ENCODE assay signal across 21 mouse cellular contexts in genomic region chr3:102738926-102739325, GRCm38 (mm10). TPM values are rescaled to one million over a fixed set of nuclear protein-coding genes. Genes with fewer than 3 reads are reported as not detected.
DNase-seq lines count a peak whose midpoint lies in the region; ATAC-seq and TF ChIP-seq lines count a peak whose summit lies in the region.
"Had no signal": no experiment of that assay in that cellular context is flagged by ENCODE, and none has a peak within 500 bp of the region (broad histone marks: within the 10 kb centered on the region; RNA-seq: fewer than 3 reads in every experiment).

No protein-coding gene starts in this region.

- H3K27me3 ChIP-seq in heart, embryonic 12.5 days (replicated peaks), result no peaks in the 10 kb centered on the region
- no peaks in the 10 kb centered on the region for H3K27me3 ChIP-seq in heart, embryonic 11.5 days (ENCODE audit: control insufficient read depth, insufficient read depth, low read length)
- no peaks in the 10 kb centered on the region for H3K27me3 ChIP-seq in thymus, adult 2 months (ENCODE audit: control insufficient read depth, insufficient read depth, low read length)
- peaks cover 19% of the 10 kb centered on the region for H3K27me3 ChIP-seq in kidney, embryonic 15.5 days
- H3K27me3 ChIP-seq: embryonic facial prominence, embryonic 13.5 days had no signal

- H3K36me3 ChIP-seq in heart, embryonic 12.5 days, result peaks cover 4% of the 10 kb centered on the region; the same call in 1 of the 2 replicates
- H3K36me3 ChIP-seq in heart, embryonic 11.5 days (ENCODE audit: control insufficient read depth, insufficient read depth, low read length), result no peaks in the 10 kb centered on the region
- no peaks in the 10 kb centered on the region for H3K36me3 ChIP-seq in thymus, adult 2 months (ENCODE audit: control insufficient read depth, insufficient read depth, low read length)
- H3K36me3 ChIP-seq in kidney, embryonic 15.5 days, result no peaks in the 10 kb centered on the region
- H3K36me3 ChIP-seq: embryonic facial prominence, embryonic 13.5 days had no signal

- intact Hi-C loops in left cerebral cortex, adult 2 months (cut with DNase I), result no loop called here

- TF ChIP-seq POLR2A in thymus, adult 2 months (IDR thresholded peaks at IDR 0.05; ENCODE audit: control insufficient read depth, extremely low read depth, insufficient read depth, low read length, poor library complexity), result no peak

- 76% methylated on average over 6 of the region's 6 CpGs for WGBS in heart, embryonic 12.5 days
- WGBS in heart, embryonic 11.5 days (ENCODE audit: insufficient replicate concordance), result 72% methylated on average over 6 of the region's 6 CpGs
- WGBS in thymus, adult 2 months, result 63% methylated on average over 6 of the region's 6 CpGs
- 79% methylated on average over 6 of the region's 6 CpGs for WGBS in kidney, embryonic 15.5 days

- TF ChIP-seq CTCF in left cerebral cortex, adult 2 months (IDR thresholded peaks at IDR 0.05), result no peak
- TF ChIP-seq CTCF in thymus, adult 2 months (IDR thresholded peaks at IDR 0.05; ENCODE audit: borderline replicate concordance, control insufficient read depth, extremely low read depth, insufficient read depth, low read length, poor library complexity), result no peak

- no peak for DNase-seq in left cerebral cortex, adult 2 months (ENCODE audit: extremely low spot score in 1 of 2, low spot score in 2 of 2)
- no peak for DNase-seq in left cerebral cortex, adult 11 months (ENCODE audit: low spot score)
- DNase-seq in thymus, adult 2 months, result no peak
- no peak for DNase-seq in thymus, postnatal 36 days
- DNase-seq: adrenal gland, postnatal 25 days; cerebellum, adult 2 months; gastrocnemius, postnatal 10 days; retina, postnatal 1 day; right cerebral cortex, postnatal 4 days had no signal

- no peak for ATAC-seq in heart, embryonic 12.5 days (ENCODE audit: insufficient number of reproducible peaks, low FRiP score)
- no peak for ATAC-seq in heart, embryonic 11.5 days (replicated peaks; ENCODE audit: insufficient number of reproducible peaks, low FRiP score, low TSS enrichment)
- no peak for ATAC-seq in kidney, embryonic 15.5 days (replicated peaks; ENCODE audit: low FRiP score)
- ATAC-seq: midbrain, embryonic 16.5 days had no signal

- no peak overlapping the region for H3K4me3 ChIP-seq in heart, embryonic 12.5 days
- no peak overlapping the region for H3K4me3 ChIP-seq in heart, embryonic 11.5 days (ENCODE audit: low read depth, low read length)
- H3K4me3 ChIP-seq in left cerebral cortex, adult 2 months, result no peak overlapping the region
- no peak overlapping the region for H3K4me3 ChIP-seq in thymus, adult 2 months (ENCODE audit: control insufficient read depth, insufficient read depth, low read length)
- no peak overlapping the region for H3K4me3 ChIP-seq in kidney, embryonic 15.5 days (replicated peaks)
- H3K4me3 ChIP-seq: embryonic facial prominence, embryonic 13.5 days had no signal

- peak overlapping the region; percentile 41; the same call in 1 of the 2 replicates for H3K27ac ChIP-seq in heart, embryonic 12.5 days (ENCODE audit: poor library complexity, severe bottlenecking)
- H3K27ac ChIP-seq in heart, embryonic 11.5 days (ENCODE audit: low read depth, low read length), result no peak overlapping the region
- H3K27ac ChIP-seq in left cerebral cortex, adult 2 months, result peak overlapping the region; percentile 15; the same call in 1 of the 2 replicates
- peak overlapping the region; percentile 21; the same call in 1 of the 2 replicates for H3K27ac ChIP-seq in thymus, adult 2 months (ENCODE audit: control insufficient read depth, insufficient read depth, low read length)
- no peak overlapping the region for H3K27ac ChIP-seq in kidney, embryonic 15.5 days
- H3K27ac ChIP-seq: embryonic facial prominence, embryonic 13.5 days had no signal

- no peaks in the 10 kb centered on the region for H3K9me3 ChIP-seq in heart, embryonic 12.5 days (replicated peaks)
- H3K9me3 ChIP-seq in heart, embryonic 11.5 days (replicated peaks; ENCODE audit: control insufficient read depth, low read length), result no peaks in the 10 kb centered on the region
- no peaks in the 10 kb centered on the region for H3K9me3 ChIP-seq in kidney, embryonic 15.5 days (replicated peaks)
- H3K9me3 ChIP-seq: embryonic facial prominence, embryonic 13.5 days had no signal

- peaks cover 73% of the 10 kb centered on the region for H3K4me1 ChIP-seq in heart, embryonic 12.5 days (replicated peaks)
- H3K4me1 ChIP-seq in heart, embryonic 11.5 days (ENCODE audit: control insufficient read depth, insufficient read depth, low read length), result peaks cover 54% of the 10 kb centered on the region
- H3K4me1 ChIP-seq in thymus, adult 2 months (replicated peaks; ENCODE audit: control insufficient read depth, insufficient read depth, low read length), result peaks cover 49% of the 10 kb centered on the region
- H3K4me1 ChIP-seq in kidney, embryonic 15.5 days, result peaks cover 43% of the 10 kb centered on the region

- no peak overlapping the region for H3K9ac ChIP-seq in heart, embryonic 12.5 days
- H3K9ac ChIP-seq in heart, embryonic 11.5 days (ENCODE audit: low read depth, low read length), result no peak overlapping the region
- no peak overlapping the region for H3K9ac ChIP-seq in kidney, embryonic 15.5 days
- H3K9ac ChIP-seq: embryonic facial prominence, embryonic 13.5 days; lung, embryonic 14.5 days had no signal

- no peak overlapping the region for H3K4me2 ChIP-seq in heart, embryonic 12.5 days
- H3K4me2 ChIP-seq in heart, embryonic 11.5 days, result no peak overlapping the region
- H3K4me2 ChIP-seq in kidney, embryonic 15.5 days, result no peak overlapping the region
- H3K4me2 ChIP-seq: embryonic facial prominence, embryonic 13.5 days had no signal

RNA-seq across cellular contexts. Expression of gene Tspan2, which starts 4.6 kb away (rescaled TPM):
- 36.0 and 37.0 TPM in 2 replicates for polyA plus RNA-seq in heart, embryonic 12.5 days (2016; fragmentation: Nextera tagmentation; extraction: Ambion mirVana)
- polyA plus RNA-seq in heart, embryonic 11.5 days (2014; fragmentation: Nextera tagmentation; extraction: Ambion mirVana), result 34.3 and 40.9 TPM in 2 replicates
- 10 to 100 TPM; 50.5 to 51.8 TPM for total RNA-seq in left cerebral cortex, adult 2 months (2021)
- polyA plus RNA-seq in thymus, adult 2 months (2012; rRNA removed), result 6.1 and 7.5 TPM in 2 replicates
- polyA plus RNA-seq in kidney, embryonic 15.5 days (2015; fragmentation: Nextera tagmentation; extraction: Ambion mirVana), result 7.4 and 9.1 TPM in 2 replicates

RNA-seq across cellular contexts. Expression of gene Tshb, which starts 43.6 kb away (rescaled TPM):
- 0.04 and 0.10 TPM in 2 replicates for polyA plus RNA-seq in heart, embryonic 12.5 days (2016; fragmentation: Nextera tagmentation; extraction: Ambion mirVana)
- 0.13 and 0.17 TPM in 2 replicates for polyA plus RNA-seq in heart, embryonic 11.5 days (2014; fragmentation: Nextera tagmentation; extraction: Ambion mirVana)
- total RNA-seq in left cerebral cortex, adult 2 months (2021), result not detected
- polyA plus RNA-seq in thymus, adult 2 months (2012; rRNA removed), result not detected in 2 replicates
- 0.05 and 0.06 TPM in 2 replicates for polyA plus RNA-seq in kidney, embryonic 15.5 days (2015; fragmentation: Nextera tagmentation; extraction: Ambion mirVana)
- total RNA-seq: adrenal gland, postnatal 25 days; gastrocnemius, postnatal 10 days; hematopoietic stem cell, adult 5-6 weeks; layer of hippocampus, postnatal 25 days; megakaryocyte-erythroid progenitor cell, adult 5-6 weeks had no signal
- polyA plus RNA-seq: kidney, embryonic 14.5 days; large intestine, adult 2 months; urinary bladder, adult 2 months had no signal

Comparison
In these comparisons a context has a peak if more than half of its experiments do, and no peak if none do; other contexts are left out.
1. H3K27ac ChIP-seq: peak in heart, embryonic 12.5 days (single experiment), left cerebral cortex, adult 2 months (single experiment) and thymus, adult 2 months (single experiment); none in heart, embryonic 11.5 days (single experiment) and kidney, embryonic 15.5 days (single experiment).